Mouse (Mus musculus): ENCODE measurements around the gene Olfr205. TPM values are rescaled to one million over a fixed set of nuclear protein-coding genes. Genes with fewer than 3 reads are reported as not detected.
"Not testable (repeated sequence)": the region's sequence is repeated elsewhere in the genome, so short reads cannot be mapped to it uniquely, and the experiment has no call there.

Olfr205 gene
- total RNA-seq (2022): not detected

DNA sequence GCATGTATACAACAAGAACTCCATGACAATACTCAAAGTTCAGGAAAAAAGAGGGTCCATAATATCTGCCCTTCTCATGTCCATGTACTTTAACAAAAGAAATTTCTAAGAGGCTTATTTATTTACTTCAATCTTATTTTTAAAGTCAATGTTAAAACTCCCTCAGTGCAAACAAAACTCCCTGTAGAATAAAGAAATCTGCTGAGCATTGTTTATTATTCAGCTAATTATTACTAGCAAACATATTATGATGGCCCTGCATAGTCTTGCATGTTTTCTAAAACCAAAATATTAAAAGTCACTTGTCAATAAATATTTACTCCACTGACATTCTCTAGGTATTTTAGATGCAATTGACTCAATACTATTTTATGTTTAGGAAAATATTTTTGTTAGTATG lies at the start of gene Olfr205:
TSS of gene Olfr205 (minus strand) at position 101 of the 400 bp plus-strand sequence.
- DNase-seq: no peak

- DNase-seq: no peak
These were observed 33.0 kb upstream of the Olfr205 start, which contains the start of gene Olfr209 for GRCm38 (mm10) chr16:59363893-59364292. TSS of gene Olfr209 (minus strand) at chr16:59363993.

DNA sequence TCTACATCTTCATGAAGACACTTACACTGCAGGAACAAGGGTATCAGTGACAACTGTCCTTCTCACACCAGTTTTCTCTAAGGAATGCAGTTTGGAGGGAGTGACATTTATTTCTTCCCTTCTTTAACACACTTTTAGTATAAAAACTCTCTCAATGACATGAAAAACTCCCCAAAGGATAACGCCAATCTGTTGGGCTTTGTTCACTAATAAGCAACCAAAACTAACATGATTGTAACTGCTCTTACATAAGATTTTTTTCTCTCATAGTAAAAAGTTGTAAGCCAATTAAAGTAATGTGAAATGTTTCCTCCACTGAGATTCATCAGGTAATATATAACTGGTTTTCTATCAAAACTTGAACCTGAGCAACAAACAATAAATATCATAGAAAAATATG lies 18.2 kb upstream of the Olfr205 start, which contains the start of gene Olfr206:
TSS of gene Olfr206 (minus strand) at position 101 of the 400 bp plus-strand sequence.
- no peak for DNase-seq

DNA sequence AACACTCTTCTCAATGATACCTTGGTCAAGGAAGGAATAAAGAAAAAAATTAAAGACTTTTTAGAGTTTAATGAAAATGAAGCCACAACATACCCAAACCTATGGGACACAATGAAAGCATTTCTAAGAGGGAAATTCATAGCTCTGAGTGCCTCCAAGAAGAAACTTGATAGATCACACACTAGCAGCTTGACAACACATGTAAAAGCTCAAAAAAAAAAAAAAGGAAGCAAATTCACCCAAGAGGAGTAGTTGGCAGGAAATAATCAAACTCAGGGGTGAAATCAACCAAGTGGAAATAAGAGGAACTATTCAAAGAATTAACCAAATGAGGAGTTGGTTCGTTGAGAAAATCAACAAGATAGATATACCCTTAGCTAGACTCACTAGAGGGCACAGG lies 7.7 kb downstream of the Olfr205 start:
- not testable (repeated sequence) for DNase-seq

DNA sequence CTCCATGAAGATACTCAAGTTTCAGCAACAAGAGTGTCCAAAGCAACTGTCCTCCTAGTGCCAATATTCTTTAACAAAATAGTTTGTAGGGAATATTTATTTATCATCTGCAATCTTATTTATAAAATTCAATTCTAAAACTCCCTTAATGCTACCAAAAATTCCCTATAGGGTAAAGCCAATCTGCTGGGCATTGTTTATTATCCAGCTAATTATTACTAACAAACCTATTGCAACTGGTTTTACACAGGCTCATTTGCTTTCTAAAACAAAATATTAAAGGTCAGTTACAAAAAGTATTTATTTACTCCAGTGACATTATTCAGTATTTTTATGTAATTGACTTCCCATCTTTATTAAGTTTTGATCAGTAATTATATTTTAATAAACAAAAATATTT lies 12.8 kb downstream of the Olfr205 start, which contains the start of gene Olfr204:
TSS of gene Olfr204 (minus strand) at position 101 of the 400 bp plus-strand sequence.
- no peak for DNase-seq

DNA sequence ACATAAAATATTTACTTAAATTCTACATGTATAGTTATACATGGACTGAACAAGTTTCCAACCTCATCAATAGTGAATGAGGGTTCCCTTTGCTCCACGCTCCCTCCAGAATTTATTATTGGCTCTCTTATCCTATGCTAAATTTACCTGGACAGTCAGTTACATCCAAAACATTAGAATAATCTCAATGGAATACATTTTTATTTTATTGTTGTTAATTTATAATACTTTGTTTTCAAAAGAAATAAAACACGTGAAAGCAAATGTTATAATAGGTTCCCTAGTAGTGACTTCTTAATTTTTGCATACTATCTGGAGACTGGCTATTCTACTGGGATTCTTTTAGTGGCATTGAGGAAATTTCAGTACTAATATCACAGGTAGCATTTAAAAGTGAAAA lies 32.4 kb downstream of the Olfr205 start, which contains the start of gene Olfr203:
TSS of gene Olfr203 (plus strand) at position 301 of the 400 bp plus-strand sequence.
- DNase-seq: no peak

DNA sequence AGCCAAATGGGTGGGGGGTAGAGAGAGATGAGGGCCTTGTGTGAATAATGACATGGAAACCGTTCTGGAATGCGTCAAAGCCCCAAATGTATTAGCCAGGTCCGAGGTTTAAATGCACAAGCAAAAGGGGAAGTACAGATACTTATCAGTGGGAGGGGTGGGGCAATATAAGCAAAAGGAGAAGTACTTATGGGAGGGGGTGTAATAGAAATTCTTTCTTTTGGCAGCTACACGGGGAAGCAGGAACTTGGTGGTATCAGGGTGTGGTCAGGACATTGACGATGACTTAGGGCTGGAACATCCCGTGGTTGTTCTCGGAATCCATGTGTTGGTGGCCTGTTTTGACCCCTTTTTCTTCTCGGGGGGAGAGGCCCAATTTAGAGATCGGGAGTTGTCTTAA lies 43.4 kb downstream of the Olfr205 start:
- not testable (repeated sequence) for DNase-seq

- DNase-seq: no peak
These were observed 44.2 kb downstream of the Olfr205 start, which contains the start of gene Olfr202 for GRCm38 (mm10) chr16:59286693-59287092. TSS of gene Olfr202 (minus strand) at chr16:59286793.

DNA sequence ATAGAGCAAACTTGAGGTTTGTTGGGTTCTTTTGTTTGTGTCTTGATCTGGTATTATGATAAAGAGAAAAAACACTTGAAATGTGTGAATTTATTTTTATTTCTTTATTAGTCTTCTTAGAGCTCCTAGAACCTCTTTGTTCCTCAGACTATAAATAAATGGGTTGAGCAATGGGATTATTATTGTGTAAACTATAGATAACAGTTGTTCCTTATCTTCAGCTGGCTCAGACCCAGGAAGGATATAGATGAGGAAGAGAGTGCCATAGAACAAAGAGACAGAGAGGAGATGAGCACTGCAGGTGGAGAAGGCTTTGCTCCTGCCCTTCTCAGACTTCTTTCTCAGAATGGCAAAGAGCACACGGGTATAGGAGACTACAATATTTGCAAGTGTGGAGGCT lies 47.5 kb downstream of the Olfr205 start:
- no peak for DNase-seq

DNA sequence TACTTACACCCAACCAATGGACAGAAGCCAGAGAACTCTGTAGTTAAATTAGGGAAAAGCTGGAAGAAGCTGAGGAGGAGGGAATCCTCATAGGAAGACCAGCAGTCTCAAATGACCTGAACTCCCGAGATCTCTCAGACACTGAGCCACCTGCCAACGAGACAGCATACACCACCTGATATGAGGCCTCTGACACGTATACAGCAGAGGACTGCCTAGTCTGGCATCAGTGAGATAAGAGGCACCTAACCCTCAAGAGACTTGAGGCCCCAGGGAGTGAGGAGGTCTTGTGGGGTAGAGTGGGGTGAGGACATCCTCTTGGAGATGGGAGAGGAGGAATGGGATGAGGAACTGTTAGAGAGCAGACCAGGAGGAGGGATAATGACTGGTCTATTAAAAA lies 50.4 kb downstream of the Olfr205 start:
- no peak for DNase-seq

Other genes starting within 250 kb of the Olfr205 start
- gene Olfr191, start 241.3 kb downstream of the Olfr205 start, total RNA-seq (2022): not detected
- gene Olfr193, start 219.3 kb downstream of the Olfr205 start, total RNA-seq (2022): not detected
- not detected for gene Olfr194, start 210.1 kb downstream of the Olfr205 start, total RNA-seq (2022)
- gene Olfr195, start 184.1 kb downstream of the Olfr205 start, total RNA-seq (2022): not detected
- gene Olfr196, start 160.7 kb downstream of the Olfr205 start, total RNA-seq (2022): not detected
- not detected for gene Olfr198, start 127.6 kb downstream of the Olfr205 start, total RNA-seq (2022)
- not detected for gene Olfr199, start 111.4 kb downstream of the Olfr205 start, total RNA-seq (2022)
- gene Olfr201, start 58.5 kb downstream of the Olfr205 start, total RNA-seq (2022): not detected
- not detected for gene Olfr202, start 44.3 kb downstream of the Olfr205 start, total RNA-seq (2022)
- not detected for gene Olfr203, start 32.3 kb downstream of the Olfr205 start, total RNA-seq (2022)
- gene Olfr204, start 12.9 kb downstream of the Olfr205 start, total RNA-seq (2022): not detected
- not detected for gene Olfr206, start 18.1 kb upstream of the Olfr205 start, total RNA-seq (2022)
- not detected for gene Olfr209, start 32.9 kb upstream of the Olfr205 start, total RNA-seq (2022)
- not detected for gene Gabrr3, start 76.2 kb upstream of the Olfr205 start, total RNA-seq (2022)
- 10 to 100 TPM; 24.6 to 28.2 (median 26.8) TPM for gene Riox2, start 140.6 kb upstream of the Olfr205 start, total RNA-seq (2022)

All from adrenal gland, adult 8-10 months (tissue).